Mouse (Mus musculus) liver, embryonic 15.5 days (tissue): ENCODE data around the gene Slco3a1. TPM values are rescaled to one million over a fixed set of nuclear protein-coding genes. Genes with fewer than 3 reads are reported as not detected.
"Not testable (repeated sequence)": the region's sequence is repeated elsewhere in the genome, so short reads cannot be mapped to it uniquely, and the experiment has no call there.

Experiments used
- ATAC-seq: fragments of 200-750 bp; cut with Nextera tagmentation; 2 replicates; pipeline ENCODE4 v1.8.0; 2017; ENCODE audit warnings: moderate number of reproducible peaks, mild to moderate bottlenecking, moderate library complexity; ENCODE audit not compliant: insufficient read depth
- H3K27ac ChIP-seq: fragments of 300-500 bp; sonication (generic); replicated peaks from 2 replicates; pipeline ENCODE4 v1.5.1; 2015; ENCODE audit warnings: mild to moderate bottlenecking, inconsistent platforms
- H3K27me3 ChIP-seq: fragments of 300-500 bp; sonication (generic); 2 replicates; pipeline ENCODE4 v1.6.1; 2015; ENCODE audit warnings: mild to moderate bottlenecking, inconsistent platforms
- H3K36me3 ChIP-seq: fragments of 300-500 bp; sonication (generic); replicated peaks from 2 replicates; pipeline ENCODE4 v1.6.1; 2015; ENCODE audit warnings: moderate library complexity, mild to moderate bottlenecking, inconsistent platforms
- H3K4me1 ChIP-seq: fragments of 300-500 bp; sonication (generic); replicated peaks from 2 replicates; pipeline ENCODE4 v1.6.1; 2015; ENCODE audit warnings: inconsistent platforms
- H3K4me2 ChIP-seq: fragments of 300-500 bp; sonication (generic); 2 replicates; pipeline ENCODE4 v1.6.1; 2015; ENCODE audit warnings: moderate library complexity, mild to moderate bottlenecking, inconsistent platforms
- H3K4me3 ChIP-seq: fragments of 300-500 bp; sonication (generic); replicated peaks from 2 replicates; pipeline ENCODE4 v1.5.1; 2015; ENCODE audit warnings: mild to moderate bottlenecking, inconsistent platforms
- H3K9ac ChIP-seq: fragments of 300-500 bp; sonication (generic); 2 replicates; pipeline ENCODE4 v1.6.1; 2015; ENCODE audit warnings: moderate library complexity, mild to moderate bottlenecking, inconsistent platforms
- H3K9me3 ChIP-seq: fragments of 300-500 bp; sonication (generic); replicated peaks from 2 replicates; pipeline ENCODE4 v1.6.1; 2016; ENCODE audit warnings: inconsistent platforms
- WGBS: fragments of 180-500 bp; shearing (Covaris S2); methylation state at CpG from one replicate; pipeline ENCODE4 v1.1.7; 2015; ENCODE audit warnings: mixed read lengths; ENCODE audit not compliant: insufficient replicate concordance; 5-methylcytosine and 5-hydroxymethylcytosine counted together
- polyA plus RNA-seq: library from polyadenylated mRNA; unstranded; fragments of >200 nt; fragmentation: Nextera tagmentation; extraction: Ambion mirVana; gene quantifications from 2 replicates; pipeline ENCODE4 v1.2.1, GENCODE M21; 2015

The Slco3a1 gene
- polyA plus RNA-seq, 1 experiment from 2014 or later = 1.2 TPM

DNA sequence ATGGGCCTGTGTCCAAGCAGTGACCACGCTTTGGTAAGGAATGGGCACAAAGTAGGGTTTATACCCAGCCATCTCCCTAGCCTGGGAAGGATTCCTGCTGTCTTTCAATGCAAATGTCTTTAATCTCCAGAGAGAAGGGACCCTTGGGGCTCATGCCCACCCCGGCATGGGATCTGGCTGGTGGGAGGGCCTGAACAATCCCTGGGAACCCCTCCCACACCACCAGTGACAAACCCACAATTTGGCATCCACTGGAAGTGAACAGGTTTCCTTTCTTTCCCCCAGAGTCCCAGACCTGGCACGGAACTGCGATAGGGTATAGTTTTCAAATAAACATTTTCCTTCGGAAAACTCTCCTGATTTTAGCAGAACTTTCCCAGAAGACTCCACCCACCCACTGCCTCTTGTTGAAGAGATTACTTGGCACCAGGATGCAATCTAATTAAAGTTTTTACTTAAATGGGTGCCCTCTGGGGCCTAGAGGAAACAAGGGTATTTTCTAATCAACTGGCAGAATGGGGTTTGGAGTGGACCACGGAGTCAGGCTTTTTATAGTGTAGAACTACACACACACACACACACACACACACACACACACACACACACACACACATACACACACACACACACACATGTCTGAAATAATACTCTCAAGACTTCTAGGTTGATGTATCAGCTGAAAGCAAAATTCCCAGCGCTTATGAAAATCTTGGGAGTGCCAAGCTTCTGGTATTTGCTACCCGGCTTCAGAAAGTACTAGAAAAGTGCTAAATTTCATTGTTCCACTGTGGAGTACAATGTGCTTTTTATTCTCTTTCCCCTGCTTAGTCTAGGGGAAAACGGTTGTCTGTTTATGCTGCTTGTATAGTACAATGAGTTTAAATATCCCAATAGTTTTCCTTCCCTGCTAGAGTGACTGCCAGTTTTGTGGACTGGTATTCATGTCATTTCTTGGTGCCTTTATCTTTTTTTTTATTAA lies 140.6 kb downstream of the Slco3a1 start:
- WGBS = 69% methylated on average over 9 of the region's 9 CpGs
- no peaks in the 10 kb centered on the region for H3K36me3 ChIP-seq
- ATAC-seq = no peak
- H3K27ac ChIP-seq = no peak overlapping the region
- H3K4me2 ChIP-seq = no peak overlapping the region
- H3K27me3 ChIP-seq = no peaks in the 10 kb centered on the region
- no peak overlapping the region for H3K4me3 ChIP-seq
- H3K9ac ChIP-seq = no peak overlapping the region
- no peaks in the 10 kb centered on the region for H3K9me3 ChIP-seq
- H3K4me1 ChIP-seq = no peaks in the 10 kb centered on the region

DNA sequence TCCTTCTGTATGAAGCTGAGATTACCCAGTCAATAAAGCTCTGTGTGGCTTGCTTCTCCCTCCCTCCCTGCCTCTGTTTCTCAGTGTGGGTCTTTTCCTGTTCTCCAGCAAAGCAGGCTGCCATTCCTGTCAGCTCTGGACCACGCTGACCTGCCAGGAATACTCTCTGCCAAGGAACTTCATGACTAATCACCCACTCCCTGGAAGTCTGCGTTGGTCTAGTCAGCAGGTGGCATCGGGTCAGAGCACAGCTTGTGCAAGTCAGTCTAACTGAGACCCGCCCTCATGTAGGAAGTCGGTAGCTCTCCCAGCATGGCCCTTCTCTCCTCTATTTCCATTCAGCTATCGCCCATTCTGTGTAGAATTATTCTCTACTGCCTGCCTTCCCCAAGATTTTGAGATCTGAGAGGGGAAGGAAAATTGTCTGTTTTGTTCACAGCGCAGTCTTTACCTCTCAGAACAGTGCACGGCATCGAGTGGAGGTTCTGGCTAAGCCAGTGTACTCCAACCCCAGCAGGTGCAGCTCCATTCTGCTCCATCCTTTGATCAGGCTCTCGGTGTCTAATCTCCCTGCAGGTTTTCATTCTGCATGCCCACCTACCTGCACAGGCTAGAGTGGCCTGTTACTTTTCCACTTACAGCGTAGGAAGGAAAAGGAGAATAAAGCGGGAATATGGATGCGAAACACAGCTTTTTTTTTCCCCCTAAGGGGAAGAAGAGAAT lies 145.8 kb downstream of the Slco3a1 start:
- Histone ChIP-seq H3K9me3 (no peaks in the 10 kb centered on the region), H3K36me3 (no peaks in the 10 kb centered on the region), H3K4me1 (no peaks in the 10 kb centered on the region), H3K27ac (no peak overlapping the region), H3K4me3 (no peak overlapping the region), H3K4me2 (no peak overlapping the region), H3K9ac (no peak overlapping the region), H3K27me3 (no peaks in the 10 kb centered on the region)
- ATAC-seq = no peak
- WGBS = 63% methylated on average over 13 of the region's 13 CpGs

DNA sequence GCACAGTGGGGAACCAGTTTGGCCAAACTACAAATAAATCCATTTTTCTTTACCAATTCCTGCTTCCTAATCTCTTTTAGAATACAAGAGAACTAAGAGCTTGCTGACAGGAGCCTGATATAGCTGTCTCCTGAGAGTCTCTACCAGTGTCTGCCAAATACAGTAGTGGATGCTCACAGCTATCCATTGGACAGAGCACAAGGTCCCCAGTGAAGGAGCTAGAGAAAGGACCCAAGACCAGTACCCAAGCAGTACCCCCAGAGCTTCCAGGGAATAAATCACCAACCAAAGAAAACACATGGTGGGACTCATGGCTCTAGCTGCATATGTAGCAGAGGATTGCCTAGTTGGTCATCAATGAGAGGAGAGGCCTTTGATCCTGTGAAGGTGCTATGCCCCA lies 146.7 kb downstream of the Slco3a1 start:
- H3K27ac ChIP-seq, H3K9me3 ChIP-seq, H3K4me3 ChIP-seq, H3K36me3 ChIP-seq, H3K4me1 ChIP-seq, H3K27me3 ChIP-seq, H3K9ac ChIP-seq, ATAC-seq, H3K4me2 ChIP-seq: not testable (repeated sequence)

DNA sequence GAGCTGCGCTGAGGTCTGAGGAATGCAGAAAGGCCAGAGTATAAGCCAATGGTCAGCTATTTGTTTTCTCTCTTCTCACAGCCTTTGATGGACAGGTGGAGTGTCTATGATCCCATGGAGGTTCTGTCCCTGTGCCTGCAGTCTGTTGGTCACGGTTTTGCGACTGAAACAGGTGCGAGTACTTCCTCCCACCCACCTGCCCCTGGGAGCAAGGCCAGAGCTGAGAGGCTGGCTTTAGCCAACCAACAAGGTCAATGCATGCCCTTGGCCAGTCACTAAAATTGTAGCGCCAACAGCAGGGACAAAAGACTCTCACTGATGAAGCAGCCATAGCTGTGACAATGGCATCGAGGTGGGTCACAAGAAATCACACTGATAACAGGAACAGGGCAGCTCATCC lies 154.9 kb downstream of the Slco3a1 start:
- H3K27ac ChIP-seq = no peak overlapping the region

DNA sequence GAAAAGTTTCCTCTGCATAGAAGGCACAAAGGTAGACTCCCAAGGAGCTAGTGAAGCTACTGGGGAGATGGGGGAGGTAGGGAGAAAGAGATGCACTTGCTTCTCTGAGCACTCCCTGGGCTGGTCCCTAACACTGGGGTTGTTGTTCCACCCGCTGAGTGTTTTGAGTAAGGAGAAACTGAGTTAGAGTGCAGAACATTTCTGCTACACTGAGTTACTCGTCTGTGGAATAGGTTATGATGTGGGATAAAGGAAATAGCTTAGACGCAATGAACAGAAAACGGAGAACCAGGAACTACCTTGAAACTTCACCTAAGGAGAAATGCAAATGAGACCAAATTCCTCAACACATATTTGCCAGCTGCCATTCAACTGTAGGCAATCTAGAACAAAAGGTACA lies 155.4 kb downstream of the Slco3a1 start:
- H3K4me2 ChIP-seq = no peak overlapping the region
- H3K9me3 ChIP-seq = no peaks in the 10 kb centered on the region
- H3K4me3 ChIP-seq = no peak overlapping the region
- 65% methylated on average over 4 of the region's 4 CpGs for WGBS
- H3K36me3 ChIP-seq = no peaks in the 10 kb centered on the region
- H3K4me1 ChIP-seq = no peaks in the 10 kb centered on the region
- H3K27ac ChIP-seq = no peak overlapping the region
- no peak for ATAC-seq
- no peak overlapping the region for H3K9ac ChIP-seq
- no peaks in the 10 kb centered on the region for H3K27me3 ChIP-seq

More for the DNA sequence above, 154.9 kb downstream of the Slco3a1 start:
- Histone ChIP-seq H3K9me3 (no peaks in the 10 kb centered on the region), H3K36me3 (no peaks in the 10 kb centered on the region), H3K4me2 (no peak overlapping the region), H3K4me1 (no peaks in the 10 kb centered on the region), H3K4me3 (no peak overlapping the region), H3K27me3 (no peaks in the 10 kb centered on the region), H3K9ac (no peak overlapping the region)
- 67% methylated on average over 6 of the region's 6 CpGs for WGBS
- no peak for ATAC-seq

DNA sequence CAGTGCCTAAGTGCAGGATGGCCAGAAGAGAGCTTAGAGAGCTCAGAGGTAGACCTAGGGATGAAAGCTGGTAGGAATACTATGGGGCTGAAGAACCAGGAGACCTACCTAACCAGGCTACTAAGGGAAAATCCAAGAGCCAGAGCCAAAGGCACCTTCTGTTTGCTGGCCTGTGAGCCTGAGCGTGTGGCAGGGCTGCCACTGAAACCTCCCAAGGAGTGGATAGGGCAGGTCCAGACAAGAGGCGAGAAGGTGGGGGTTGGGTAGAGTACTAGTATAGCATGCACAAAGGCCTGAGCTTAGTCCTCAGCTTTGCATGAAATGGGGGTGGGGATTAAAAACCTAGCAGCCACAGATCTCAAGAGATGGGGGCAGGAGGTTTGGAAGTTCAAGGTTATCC lies 156.3 kb downstream of the Slco3a1 start:
- H3K4me1 ChIP-seq = no peaks in the 10 kb centered on the region
- WGBS = 61% methylated on average over 2 of the region's 2 CpGs
- no peak overlapping the region for H3K27ac ChIP-seq
- no peaks in the 10 kb centered on the region for H3K9me3 ChIP-seq
- no peak overlapping the region for H3K4me3 ChIP-seq
- H3K27me3 ChIP-seq = no peaks in the 10 kb centered on the region
- no peak overlapping the region for H3K9ac ChIP-seq
- H3K36me3 ChIP-seq = no peaks in the 10 kb centered on the region
- no peak overlapping the region for H3K4me2 ChIP-seq
- ATAC-seq = no peak

DNA sequence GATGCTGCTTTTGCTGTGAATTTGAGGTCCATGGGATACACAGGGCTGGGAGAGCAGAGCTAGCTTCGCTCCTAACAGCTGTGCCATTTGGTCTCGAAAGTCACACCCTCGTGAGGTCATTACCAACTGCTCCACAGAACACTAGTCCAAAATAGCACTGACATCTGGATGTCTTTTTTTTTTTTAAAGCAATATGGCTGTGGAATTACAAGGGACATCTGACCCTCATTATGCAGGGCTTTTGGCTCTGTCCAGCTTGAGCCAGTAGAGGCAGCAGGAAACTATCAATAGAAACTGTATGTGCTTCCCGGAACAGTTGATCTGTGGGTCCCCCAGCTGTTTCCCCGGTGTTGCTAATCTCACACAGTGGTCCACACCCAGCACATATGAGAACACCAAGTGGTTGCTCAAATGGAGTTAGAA lies 163.1 kb downstream of the Slco3a1 start:
- Histone ChIP-seq H3K9ac (no peak overlapping the region), H3K4me2 (no peak overlapping the region), H3K36me3 (no peaks in the 10 kb centered on the region), H3K9me3 (no peaks in the 10 kb centered on the region), H3K27ac (no peak overlapping the region), H3K4me1 (no peaks in the 10 kb centered on the region), H3K4me3 (no peak overlapping the region), H3K27me3 (no peaks in the 10 kb centered on the region)
- WGBS = 44% methylated on average over 5 of the region's 5 CpGs
- ATAC-seq = no peak

DNA sequence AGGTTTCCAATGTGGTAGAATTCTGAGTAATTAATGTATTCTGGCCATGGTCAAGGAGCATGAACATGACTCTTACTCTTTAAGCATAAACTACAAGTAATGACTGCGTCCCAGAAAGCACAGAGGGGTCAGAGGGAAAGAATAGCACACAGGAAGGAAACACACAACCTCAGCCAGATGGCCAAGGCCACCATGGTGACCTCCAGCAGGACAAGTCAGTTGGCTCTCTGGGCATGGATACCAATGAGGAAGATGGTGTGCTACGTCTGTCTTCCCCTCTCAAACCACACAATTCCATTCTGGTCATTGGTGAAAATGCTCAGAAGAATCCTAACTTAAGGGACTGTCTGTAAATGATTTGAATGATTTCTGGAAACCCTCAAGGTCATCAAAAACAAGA lies 165.0 kb downstream of the Slco3a1 start:
- Histone ChIP-seq H3K4me3 (no peak overlapping the region), H3K4me2 (no peak overlapping the region), H3K27ac (no peak overlapping the region), H3K4me1 (no peaks in the 10 kb centered on the region), H3K27me3 (no peaks in the 10 kb centered on the region), H3K9me3 (no peaks in the 10 kb centered on the region), H3K36me3 (no peaks in the 10 kb centered on the region), H3K9ac (no peak overlapping the region)
- ATAC-seq = no peak
- 36% methylated on average over 2 of the region's 2 CpGs for WGBS

DNA sequence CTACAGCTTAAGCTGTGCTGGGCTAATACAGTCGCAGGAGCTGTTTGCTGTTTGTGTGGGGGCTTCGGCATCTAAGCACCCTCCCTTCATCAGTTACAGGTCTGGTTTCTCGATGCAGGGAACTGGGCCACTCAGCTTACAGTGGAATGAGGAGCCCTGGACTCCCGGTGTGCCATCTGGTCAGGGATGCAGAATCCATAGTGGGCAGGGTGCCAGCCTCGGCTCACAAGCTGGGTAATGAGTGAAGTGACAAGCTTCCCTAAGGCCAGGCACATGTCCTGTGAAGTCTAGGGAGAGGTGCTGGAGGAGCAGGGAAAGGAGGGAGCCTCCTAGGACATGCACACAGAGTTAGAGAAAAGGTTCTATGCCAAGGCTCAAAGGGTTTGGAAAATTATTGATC lies 168.3 kb downstream of the Slco3a1 start:
- Histone ChIP-seq H3K4me3 (no peak overlapping the region), H3K9me3 (no peaks in the 10 kb centered on the region), H3K36me3 (no peaks in the 10 kb centered on the region), H3K27ac (no peak overlapping the region), H3K4me1 (no peaks in the 10 kb centered on the region), H3K9ac (no peak overlapping the region), H3K4me2 (no peak overlapping the region), H3K27me3 (no peaks in the 10 kb centered on the region)
- no peak for ATAC-seq
- WGBS = 54% methylated on average over 5 of the region's 5 CpGs

DNA sequence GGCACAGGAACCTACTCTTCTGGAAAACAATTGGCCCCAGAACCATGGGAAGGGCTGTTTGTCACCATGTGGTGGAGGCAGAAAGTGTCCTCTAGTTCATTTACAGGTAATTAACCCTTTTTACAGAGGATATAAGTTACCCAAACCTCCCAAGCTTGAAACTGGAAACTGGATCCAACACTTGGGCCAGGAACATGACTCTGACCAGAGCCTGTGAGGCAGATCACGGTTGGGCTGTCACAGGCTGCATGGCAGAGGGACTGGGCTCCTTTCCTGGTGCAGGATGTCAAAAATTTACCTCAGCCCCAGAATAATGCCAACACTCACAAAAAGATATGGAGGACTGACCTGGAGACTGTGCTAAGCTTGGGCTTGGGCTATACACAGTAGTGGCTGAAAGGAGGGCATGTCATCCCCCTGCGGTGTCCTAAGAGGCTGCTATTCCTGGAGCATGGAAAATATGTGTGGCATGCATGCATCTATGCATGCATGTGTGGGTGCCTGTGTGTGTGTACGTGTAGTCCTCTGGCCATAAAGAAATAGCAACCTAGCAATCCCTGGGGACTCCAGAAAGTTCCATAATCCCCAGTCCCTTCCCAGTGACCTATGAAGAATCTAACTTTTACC lies 171.4 kb downstream of the Slco3a1 start:
- Histone ChIP-seq H3K9me3 (no peaks in the 10 kb centered on the region), H3K4me3 (no peak overlapping the region), H3K36me3 (no peaks in the 10 kb centered on the region), H3K27me3 (no peaks in the 10 kb centered on the region), H3K4me2 (no peak overlapping the region), H3K4me1 (no peaks in the 10 kb centered on the region), H3K9ac (no peak overlapping the region), H3K27ac (no peak overlapping the region)
- WGBS = 58% methylated on average over 3 of the region's 3 CpGs
- ATAC-seq = no peak

DNA sequence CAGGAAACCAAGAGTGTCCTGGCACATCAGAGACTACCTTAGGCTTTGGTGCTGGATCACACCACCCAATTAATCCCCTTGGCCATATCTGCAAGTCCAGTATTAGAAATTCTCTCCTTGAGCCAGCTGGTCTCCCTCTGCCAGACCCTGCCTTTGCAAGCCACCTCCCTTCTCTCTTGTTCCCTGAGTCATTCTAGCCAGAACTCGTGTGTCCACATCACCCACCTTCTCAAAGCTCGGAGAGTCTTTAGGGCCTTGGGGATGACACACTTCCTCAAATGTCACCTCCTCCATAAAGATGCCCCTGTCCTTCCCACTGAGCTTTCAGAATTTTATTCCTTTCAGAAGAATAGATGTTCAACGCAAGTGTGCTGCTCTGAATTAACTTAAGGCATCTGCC lies 172.3 kb downstream of the Slco3a1 start:
- no peak overlapping the region for H3K4me2 ChIP-seq
- WGBS = 47% methylated on average over 3 of the region's 3 CpGs
- ATAC-seq = no peak
- H3K4me1 ChIP-seq = no peaks in the 10 kb centered on the region
- no peak overlapping the region for H3K9ac ChIP-seq
- H3K36me3 ChIP-seq = no peaks in the 10 kb centered on the region
- no peaks in the 10 kb centered on the region for H3K9me3 ChIP-seq
- no peak overlapping the region for H3K4me3 ChIP-seq
- no peak overlapping the region for H3K27ac ChIP-seq
- H3K27me3 ChIP-seq = no peaks in the 10 kb centered on the region
